Mouse (Mus musculus): ENCODE measurements around the gene Ppfibp2.

DNA sequence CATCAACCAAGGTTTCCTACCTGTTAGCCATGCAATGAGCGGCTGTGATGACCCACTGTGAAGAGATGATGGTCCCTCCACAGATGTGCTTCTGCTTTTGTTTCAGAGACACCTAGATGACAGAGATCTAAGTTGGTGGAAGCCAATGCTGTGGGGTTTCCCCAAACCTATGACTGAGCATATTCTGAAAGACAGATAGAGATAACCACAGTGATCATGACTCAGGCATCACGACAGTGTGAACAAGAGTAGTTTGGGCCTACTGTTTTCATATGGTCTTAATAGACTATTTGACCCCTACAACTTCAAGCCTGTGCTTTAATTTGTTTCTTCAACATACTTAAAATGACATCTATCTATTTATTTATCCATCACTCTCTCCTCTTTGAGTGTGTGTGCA lies 201.5 kb downstream of the Ppfibp2 start:
- TF ChIP-seq CTCF (IDR thresholded peaks at IDR 0.05; ENCODE audit: low read depth, low read length) (no peak), GATA2 (IDR thresholded peaks at IDR 0.05; ENCODE audit: borderline replicate concordance, low read depth, low read length) (no peak), GATA1 (IDR thresholded peaks at IDR 0.05; ENCODE audit: borderline replicate concordance, low read length) (no peak), TAL1 (conservative IDR thresholded peaks at IDR 0.05; ENCODE audit: low read depth, low read length) (no peak)
